Mouse (Mus musculus) embryonic facial prominence, embryonic 10.5 days (tissue): ENCODE results near the gene Dlx4. TPM values are rescaled to one million over a fixed set of nuclear protein-coding genes. Genes with fewer than 3 reads are reported as not detected.
A peak's percentile ranks its signal among the peaks of the same experiment; 100 is the strongest.

Source experiments
- DNase-seq: peaks from one replicate; pipeline ENCODE4 v3.0.0-alpha.2; 2017; ENCODE audit warnings: low spot score
- H3K27ac ChIP-seq: fragments of 300-500 bp; sonication (generic); replicated peaks from 2 replicates; pipeline ENCODE4 v1.5.1; 2016; ENCODE audit warnings: mild to moderate bottlenecking
- H3K27me3 ChIP-seq: fragments of 300-500 bp; sonication (generic); replicated peaks from 2 replicates; pipeline ENCODE4 v1.6.1; 2016; ENCODE audit warnings: low read depth, mild to moderate bottlenecking; ENCODE audit not compliant: poor library complexity, severe bottlenecking
- H3K36me3 ChIP-seq: fragments of 300-500 bp; sonication (generic); replicated peaks from 2 replicates; pipeline ENCODE4 v1.6.1; 2016; ENCODE audit warnings: mild to moderate bottlenecking, moderate library complexity
- H3K4me1 ChIP-seq: fragments of 300-500 bp; sonication (generic); 2 replicates; pipeline ENCODE4 v1.6.1; 2016
- H3K4me3 ChIP-seq: fragments of 300-500 bp; sonication (generic); 2 replicates; pipeline ENCODE4 v1.5.1; 2016; ENCODE audit warnings: mild to moderate bottlenecking, moderate library complexity
- H3K9me3 ChIP-seq: fragments of 300-500 bp; sonication (generic); 2 replicates; pipeline ENCODE4 v1.6.1; 2016; ENCODE audit warnings: mild to moderate bottlenecking
- WGBS: fragments of 180-500 bp; shearing (Covaris S2); methylation state at CpG from one replicate; pipeline ENCODE4 v1.1.7; 2016; 5-methylcytosine and 5-hydroxymethylcytosine counted together
- polyA plus RNA-seq: library from polyadenylated mRNA; unstranded; fragments of >200 nt; fragmentation: Nextera tagmentation; extraction: Ambion mirVana; gene quantifications from 2 replicates; pipeline ENCODE4 v1.2.1, GENCODE M21; 2016

Dlx4 gene
- polyA plus RNA-seq, 1 experiment from 2014 or later = 4.3 TPM

DNA sequence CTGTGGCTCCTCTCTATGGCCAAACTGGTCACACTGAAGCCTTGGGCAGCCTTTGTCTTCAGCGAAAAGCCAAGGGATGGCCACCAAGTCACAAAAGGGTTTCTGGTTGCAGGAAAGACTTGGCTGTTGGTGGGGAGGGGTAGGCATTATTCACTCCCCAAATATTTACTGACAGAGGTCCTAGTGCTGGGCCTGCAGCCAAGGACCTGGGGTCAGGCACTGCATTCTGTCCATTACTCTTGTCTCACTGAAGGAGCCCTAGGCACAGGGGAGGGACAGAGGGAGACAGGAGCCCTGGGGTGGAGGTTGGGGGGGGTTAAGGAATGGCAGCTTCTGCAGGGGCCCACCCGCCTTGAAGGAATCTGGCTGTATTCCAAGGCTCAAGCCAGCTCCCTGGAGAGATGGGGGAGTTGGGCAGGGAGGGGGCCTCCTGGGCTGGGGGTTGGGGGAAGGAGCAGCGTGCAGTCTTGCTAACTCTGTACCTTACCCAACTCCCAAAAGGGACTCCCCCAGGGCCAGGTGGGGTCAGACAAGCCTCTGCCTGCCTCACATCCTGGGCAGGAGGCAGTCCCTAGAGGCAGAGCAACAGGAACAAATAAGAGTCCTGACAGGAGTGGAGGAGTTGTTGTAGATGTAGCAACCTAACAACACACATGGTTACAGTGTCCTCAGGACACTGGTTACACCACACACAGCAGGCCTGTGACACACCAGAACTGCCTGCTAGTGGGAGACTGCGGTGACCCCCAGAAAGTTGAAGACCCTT is 49.3 kb downstream of the Dlx4 start:
- no peaks in the 10 kb centered on the region for H3K27me3 ChIP-seq
- 54% methylated on average over 4 of the region's 4 CpGs for WGBS
- H3K9me3 ChIP-seq = no peaks in the 10 kb centered on the region
- peaks cover 50% of the 10 kb centered on the region for H3K4me1 ChIP-seq
- peak; percentile 36 for DNase-seq
- no peak overlapping the region for H3K4me3 ChIP-seq
- peak overlapping the region; percentile 40 for H3K27ac ChIP-seq
- H3K36me3 ChIP-seq = no peaks in the 10 kb centered on the region

GRCm38 (mm10) chr11:95095596-95095995 is 50.5 kb downstream of the Dlx4 start:
- WGBS = 82% methylated on average over 10 of the region's 10 CpGs
- H3K27ac ChIP-seq = no peak overlapping the region
- DNase-seq = no peak
- no peaks in the 10 kb centered on the region for H3K36me3 ChIP-seq
- peaks cover 38% of the 10 kb centered on the region for H3K4me1 ChIP-seq
- H3K4me3 ChIP-seq = no peak overlapping the region
- H3K27me3 ChIP-seq = no peaks in the 10 kb centered on the region
- H3K9me3 ChIP-seq = no peaks in the 10 kb centered on the region

DNA sequence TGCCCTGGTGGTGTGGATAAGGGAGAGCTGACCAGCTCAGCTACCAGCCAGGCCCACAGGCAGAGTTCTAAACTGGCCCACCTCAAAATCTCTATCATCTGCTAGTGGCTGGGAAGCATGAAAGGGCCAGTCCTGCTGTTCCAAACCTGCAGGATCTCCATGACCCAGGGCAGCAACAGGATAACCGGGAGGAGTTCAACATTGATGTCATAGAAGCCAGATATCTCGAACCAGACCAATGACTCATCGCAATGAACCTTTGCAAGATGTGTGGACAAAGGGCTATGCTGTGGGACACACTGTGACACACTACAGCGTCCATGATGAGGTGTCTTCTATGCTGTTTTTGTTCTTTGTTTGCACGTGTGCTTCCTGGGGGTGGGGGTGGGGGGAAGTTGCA is 53.0 kb downstream of the Dlx4 start:
- no peak for DNase-seq
- no peaks in the 10 kb centered on the region for H3K27me3 ChIP-seq
- H3K4me1 ChIP-seq = peaks cover 34% of the 10 kb centered on the region
- H3K4me3 ChIP-seq = no peak overlapping the region
- H3K27ac ChIP-seq = no peak overlapping the region
- WGBS = 83% methylated on average over 5 of the region's 5 CpGs
- no peaks in the 10 kb centered on the region for H3K36me3 ChIP-seq
- H3K9me3 ChIP-seq = no peaks in the 10 kb centered on the region

Other genes with a start within 250 kb of the Dlx4 start
- 61.5 and 88.8 TPM in 2 replicates for gene Col1a1, start 210.0 kb downstream of the Dlx4 start, polyA plus RNA-seq
- gene Hils1, start 178.7 kb downstream of the Dlx4 start, polyA plus RNA-seq = not detected in 2 replicates
- 0.17 TPM in 1 of 2 replicates, not detected in the other for gene Sgca, start 169.9 kb downstream of the Dlx4 start, polyA plus RNA-seq
- gene Ppp1r9b, start 155.2 kb downstream of the Dlx4 start, polyA plus RNA-seq = 8.3 and 9.4 TPM in 2 replicates
- gene Samd14, start 136.4 kb downstream of the Dlx4 start, polyA plus RNA-seq = 35.5 and 42.5 TPM in 2 replicates
- 12.9 and 16.0 TPM in 2 replicates for gene Pdk2, start 104.9 kb downstream of the Dlx4 start, polyA plus RNA-seq
- 11.5 and 12.2 TPM in 2 replicates for gene Itga3, start 69.5 kb downstream of the Dlx4 start, polyA plus RNA-seq
- 29.8 and 31.3 TPM in 2 replicates for gene Dlx3, start 26.1 kb downstream of the Dlx4 start, polyA plus RNA-seq
- 0.16 TPM in 1 of 2 replicates, not detected in the other for gene Tac4, start 115.3 kb upstream of the Dlx4 start, polyA plus RNA-seq
- 84.2 and 96.8 TPM in 2 replicates for gene Kat7, start 164.0 kb upstream of the Dlx4 start, polyA plus RNA-seq
- 10.9 and 11.9 TPM in 2 replicates for gene Fam117a, start 190.8 kb upstream of the Dlx4 start, polyA plus RNA-seq
- 116 and 122 TPM in 2 replicates for gene Slc35b1, start 238.4 kb upstream of the Dlx4 start, polyA plus RNA-seq